Mouse (Mus musculus): ENCODE measurements around the gene Fam98c. TPM values are rescaled to one million over a fixed set of nuclear protein-coding genes. Genes with fewer than 3 reads are reported as not detected.
"Not testable (repeated sequence)": the region's sequence is repeated elsewhere in the genome, so short reads cannot be mapped to it uniquely, and the experiment has no call there.

Gene Fam98c
- 10 to 100 TPM; 16.2 to 17.2 TPM for total RNA-seq (2021)
- long read RNA-seq, experiment 1, transcript Fam98c-209 (8 exons, 1,293 nt) = major isoform, 17 of 31 reads
- long read RNA-seq, experiment 1, partial matches to known transcripts = 3 of 31 reads
- long read RNA-seq, experiment 1, other reads (novel, unspliced or antisense) = 9 of 31 reads
- long read RNA-seq, experiment 2, transcript Fam98c-209 (8 exons, 1,293 nt) = major isoform, 24 of 53 reads
- long read RNA-seq, experiment 2, partial matches to known transcripts = 2 of 53 reads
- long read RNA-seq, experiment 2, other reads (novel, unspliced or antisense) = 21 of 53 reads

DNA sequence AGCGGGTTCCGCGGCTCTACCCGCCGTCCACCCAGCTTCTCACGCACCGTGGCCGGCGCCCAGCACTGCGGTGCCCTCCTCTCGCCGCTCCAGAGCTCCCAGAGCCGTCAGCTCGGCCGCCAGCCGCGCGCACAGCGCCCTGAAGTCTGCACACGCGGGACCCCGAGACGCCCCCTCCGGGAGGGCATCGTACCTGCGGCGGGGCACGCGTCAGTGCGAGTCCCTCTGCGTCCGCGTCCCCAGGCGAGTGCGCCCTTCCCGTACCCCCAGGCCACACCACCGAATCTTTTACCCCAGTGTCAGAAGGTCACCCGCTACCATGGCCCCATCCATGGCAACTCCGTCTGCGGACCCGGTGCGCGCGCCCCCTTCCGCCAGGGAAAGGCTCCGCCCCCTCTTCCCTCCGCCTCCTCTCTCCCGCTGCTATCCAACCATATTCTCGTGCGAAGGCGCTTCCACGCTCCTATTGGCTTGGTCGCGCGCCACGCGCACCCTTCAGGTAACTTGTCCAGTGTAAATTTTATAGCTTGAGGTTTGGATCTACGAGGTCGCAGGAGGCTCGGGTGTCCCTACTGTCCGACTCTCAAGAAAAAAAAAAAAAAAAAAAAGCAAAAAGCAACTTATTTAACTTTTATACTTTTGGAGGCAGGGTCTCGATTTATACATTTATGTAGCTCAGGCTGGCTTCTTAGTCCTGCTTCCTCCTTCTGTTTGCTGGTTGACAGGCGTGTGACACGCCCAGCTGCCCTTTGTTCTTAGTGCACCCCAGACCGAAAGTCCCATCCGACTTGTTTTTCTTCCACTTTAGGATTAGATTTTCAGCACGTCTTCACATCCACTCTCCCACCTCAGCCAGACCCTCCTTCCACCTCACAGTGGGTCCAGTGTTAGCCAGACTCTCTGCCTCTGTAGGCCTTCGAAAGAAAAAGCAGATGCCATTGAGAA, at the start of gene Fam98c:
Gene Fam98c, minus strand, starts transcription at position 397 of the 945 bp plus-strand sequence.
- peak; percentile 48 to 65 for DNase-seq (ENCODE audit: low spot score in 2 of 2)

DNA sequence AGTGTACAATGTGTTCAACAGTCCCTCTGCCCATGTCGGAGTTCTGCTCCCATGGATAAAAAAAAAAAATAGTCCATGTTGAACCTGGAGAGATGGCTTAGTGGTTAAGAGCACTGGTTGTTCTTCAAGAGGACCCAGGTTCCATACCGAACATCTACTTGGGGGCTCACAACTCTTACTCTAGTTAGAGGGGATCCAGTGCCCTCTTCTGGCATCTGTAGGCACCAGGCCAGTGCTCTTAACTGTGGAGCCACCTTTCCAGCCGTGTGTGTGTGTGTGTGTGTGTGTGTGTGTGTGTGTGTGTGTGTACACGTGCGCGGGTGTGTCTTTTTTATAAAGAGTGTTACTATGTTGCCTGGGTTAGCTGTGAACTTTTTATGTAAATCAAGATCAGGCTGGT, 46.5 kb upstream of the Fam98c start:
- no peak for DNase-seq (ENCODE audit: low spot score in 2 of 2)

DNA sequence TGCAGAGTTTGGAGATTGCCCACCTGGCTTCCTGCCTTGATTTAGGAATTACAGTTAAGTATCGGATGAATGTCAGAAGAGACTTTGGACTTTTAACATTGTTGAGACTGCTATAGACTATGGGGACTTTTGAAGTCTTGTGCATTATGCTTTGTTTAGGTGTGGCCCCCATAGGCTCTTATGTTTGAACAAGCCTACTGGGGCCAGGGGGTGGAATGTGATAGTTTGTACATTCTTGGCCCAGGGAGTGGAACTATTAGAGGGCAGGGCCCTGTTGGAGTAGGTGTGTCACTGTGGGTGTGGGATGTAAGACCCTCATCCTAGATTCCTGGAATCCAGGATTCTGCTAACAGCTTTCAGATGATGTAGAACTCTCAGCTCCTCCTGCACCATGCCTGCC, 38.2 kb upstream of the Fam98c start:
- not testable (repeated sequence) for DNase-seq (ENCODE audit: low spot score in 2 of 2)

DNA sequence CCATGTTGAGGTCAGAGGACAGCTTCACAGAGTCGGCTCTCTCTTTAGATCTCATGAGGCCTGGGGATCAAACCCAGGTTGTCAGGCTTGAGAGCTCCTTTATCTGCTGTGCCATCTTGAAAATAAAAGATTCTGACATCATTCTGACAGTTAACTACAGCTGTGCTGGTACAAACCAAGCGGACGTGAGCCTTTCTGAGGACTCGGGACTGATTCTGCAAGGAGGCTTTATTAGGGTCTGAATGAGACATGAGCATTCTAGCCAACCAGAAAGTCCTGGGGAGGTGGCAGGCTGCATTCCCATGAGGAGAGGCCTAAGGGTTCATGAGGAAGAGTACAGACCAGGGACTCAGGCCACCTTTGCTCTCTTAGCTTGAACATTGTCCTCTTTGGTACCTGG, 25.3 kb upstream of the Fam98c start:
- not testable (repeated sequence) for DNase-seq (ENCODE audit: low spot score in 2 of 2)

DNA sequence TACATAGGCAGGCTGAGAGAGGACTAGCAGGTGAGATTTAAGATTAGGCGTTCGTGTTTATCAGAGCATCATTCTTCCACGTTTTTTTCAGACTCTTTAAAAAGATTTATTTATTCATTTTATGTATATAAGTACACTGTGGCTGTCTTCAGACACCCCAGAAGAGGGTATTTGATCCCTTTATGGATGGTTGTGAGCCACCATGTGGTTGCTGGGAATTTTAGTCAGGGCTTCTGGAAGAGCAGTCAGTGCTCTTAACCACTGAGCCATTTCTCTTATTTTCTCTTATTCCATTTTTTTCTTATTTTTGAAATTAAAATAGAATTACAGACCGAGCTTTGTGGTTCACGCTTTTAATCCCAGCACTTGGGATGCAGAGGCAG, 24.8 kb upstream of the Fam98c start:
- DNase-seq (ENCODE audit: low spot score in 2 of 2) = no peak

DNA sequence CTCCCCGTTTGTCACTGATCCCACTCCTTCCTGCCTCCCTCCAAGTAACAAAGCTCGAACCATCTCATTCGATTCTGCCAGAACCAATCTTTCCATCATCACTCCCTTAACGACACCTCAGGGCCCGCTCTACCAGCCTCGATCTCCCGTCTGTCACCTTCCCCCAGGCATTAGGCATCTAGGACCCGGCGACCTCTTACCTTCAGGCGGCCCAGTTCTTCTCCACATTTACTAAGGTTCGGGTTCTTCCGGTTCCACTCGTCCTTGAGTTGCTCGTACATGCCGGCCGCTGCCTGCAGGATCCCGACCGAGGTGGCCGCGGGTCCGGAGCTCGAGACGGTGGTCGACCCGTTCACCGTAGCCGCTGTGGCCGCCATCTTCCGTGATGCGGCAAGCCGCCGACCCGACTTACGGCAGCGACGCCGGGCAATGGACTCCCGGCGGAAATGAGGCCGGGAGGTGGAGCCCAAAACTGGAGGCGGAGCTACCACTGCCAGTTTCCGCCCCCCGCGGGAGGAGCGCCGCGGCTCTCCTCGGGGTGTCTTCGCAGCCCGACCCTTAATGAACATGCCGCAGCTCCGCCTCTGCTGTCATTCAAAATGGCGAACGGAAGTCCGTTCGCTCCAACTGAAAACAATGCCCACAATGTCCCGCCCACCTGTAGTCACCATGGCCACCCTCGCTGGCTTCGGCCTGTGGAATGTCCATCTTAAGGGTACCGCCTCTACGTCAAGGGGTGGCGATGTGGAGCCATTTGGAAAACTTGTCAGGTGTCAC, 24.2 kb upstream of the Fam98c start, which contains the start of gene Psmd8:
Gene Psmd8, minus strand, starts transcription at position 625 of the 777 bp plus-strand sequence.
- DNase-seq (ENCODE audit: low spot score in 2 of 2) = peak; percentile 86 to 88

DNA sequence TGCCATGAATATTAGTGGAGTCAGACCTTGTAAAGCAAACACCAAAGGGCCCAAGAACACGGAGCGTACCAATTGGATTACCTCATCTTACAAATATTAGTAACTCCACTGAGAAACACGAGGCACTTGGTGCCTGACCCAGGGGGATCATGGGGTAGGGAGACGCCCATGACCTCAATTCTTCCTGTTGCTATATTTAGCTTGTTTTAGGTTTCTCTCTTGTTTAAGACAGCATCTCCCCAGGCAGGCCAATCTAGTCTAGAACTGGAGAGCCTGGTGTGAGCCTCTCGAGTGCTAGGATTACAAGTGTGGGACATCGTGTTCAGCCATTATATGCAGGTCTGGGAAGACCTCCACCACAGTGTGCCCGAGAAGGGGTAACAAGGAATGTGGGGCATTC, 23.3 kb upstream of the Fam98c start:
- no peak for DNase-seq (ENCODE audit: low spot score in 2 of 2)

DNA sequence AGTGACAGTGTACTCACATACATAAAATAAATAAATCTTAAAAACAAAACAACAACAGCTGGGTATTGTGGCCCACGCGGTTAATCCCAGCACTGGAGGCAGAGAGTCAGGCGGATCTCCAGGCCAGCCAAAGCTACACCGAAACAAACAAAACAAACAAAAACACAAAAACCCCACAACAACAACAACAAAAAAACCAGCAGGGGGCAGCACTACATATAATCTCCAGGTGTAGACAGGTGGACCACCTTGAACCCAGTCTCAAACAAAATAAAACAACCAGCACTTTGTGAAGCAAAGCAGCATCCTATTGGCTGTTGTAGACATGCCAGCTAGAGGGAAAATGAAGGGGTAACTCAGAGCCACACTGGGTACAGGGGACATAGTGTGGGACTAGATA, 22.1 kb upstream of the Fam98c start:
- no peak for DNase-seq (ENCODE audit: low spot score in 2 of 2)

DNA sequence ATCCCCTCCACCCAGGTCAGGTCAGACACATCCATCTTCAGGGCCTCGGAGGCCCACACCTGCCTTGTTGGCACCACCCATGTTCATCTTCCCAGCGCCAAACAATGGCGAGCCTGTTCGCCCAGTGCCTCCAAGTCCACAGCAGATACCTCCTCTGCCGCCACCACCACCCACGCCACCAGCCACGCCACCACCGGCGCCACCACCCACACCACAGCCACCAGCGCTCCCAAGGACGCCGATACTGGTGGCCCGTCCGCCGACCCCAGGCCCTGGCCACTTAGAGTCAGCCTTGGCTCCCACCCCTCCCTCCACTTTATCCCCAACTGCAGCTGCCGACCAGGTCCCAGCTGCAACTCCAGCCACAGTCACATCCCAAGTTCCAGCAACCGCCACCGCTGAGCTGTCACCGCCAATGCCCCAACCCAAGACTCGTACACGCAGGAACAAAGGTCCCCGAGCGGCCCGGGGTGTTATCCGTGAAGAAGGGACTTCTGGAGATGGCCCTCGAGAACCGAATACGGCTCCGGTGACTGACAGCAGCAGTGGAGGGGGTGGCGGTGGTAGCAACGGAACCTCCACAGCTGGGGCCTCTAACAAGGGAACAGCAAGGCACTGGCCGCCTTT, 16.5 kb upstream of the Fam98c start:
- no peak for DNase-seq (ENCODE audit: low spot score in 2 of 2)

DNA sequence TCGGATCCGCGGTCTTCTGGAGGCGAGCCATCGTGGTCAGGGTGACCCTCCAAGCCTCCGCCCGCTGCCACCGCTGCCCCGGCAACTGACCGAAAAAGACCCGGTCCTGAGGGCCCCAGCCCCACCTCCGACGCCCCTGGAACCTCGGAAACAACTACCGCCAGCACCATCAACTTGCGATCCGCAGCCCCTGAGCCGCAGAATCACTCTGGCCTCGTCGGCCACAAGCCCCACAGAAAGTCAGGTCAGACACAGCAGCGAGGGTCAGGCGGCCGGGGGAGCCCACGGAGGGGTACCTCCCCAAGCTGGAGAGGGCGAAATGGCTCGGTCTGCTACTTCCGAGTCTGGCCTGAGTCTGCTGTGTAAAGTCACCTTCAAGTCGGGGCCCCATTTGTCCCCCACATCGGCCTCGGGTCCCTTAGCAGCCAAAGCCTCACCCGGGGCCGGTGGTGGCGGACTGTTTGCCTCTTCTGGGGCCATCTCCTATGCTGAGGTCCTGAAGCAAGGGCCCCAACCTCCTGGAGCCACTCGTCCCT, 15.6 kb upstream of the Fam98c start:
- DNase-seq (ENCODE audit: low spot score in 2 of 2) = no peak

DNA sequence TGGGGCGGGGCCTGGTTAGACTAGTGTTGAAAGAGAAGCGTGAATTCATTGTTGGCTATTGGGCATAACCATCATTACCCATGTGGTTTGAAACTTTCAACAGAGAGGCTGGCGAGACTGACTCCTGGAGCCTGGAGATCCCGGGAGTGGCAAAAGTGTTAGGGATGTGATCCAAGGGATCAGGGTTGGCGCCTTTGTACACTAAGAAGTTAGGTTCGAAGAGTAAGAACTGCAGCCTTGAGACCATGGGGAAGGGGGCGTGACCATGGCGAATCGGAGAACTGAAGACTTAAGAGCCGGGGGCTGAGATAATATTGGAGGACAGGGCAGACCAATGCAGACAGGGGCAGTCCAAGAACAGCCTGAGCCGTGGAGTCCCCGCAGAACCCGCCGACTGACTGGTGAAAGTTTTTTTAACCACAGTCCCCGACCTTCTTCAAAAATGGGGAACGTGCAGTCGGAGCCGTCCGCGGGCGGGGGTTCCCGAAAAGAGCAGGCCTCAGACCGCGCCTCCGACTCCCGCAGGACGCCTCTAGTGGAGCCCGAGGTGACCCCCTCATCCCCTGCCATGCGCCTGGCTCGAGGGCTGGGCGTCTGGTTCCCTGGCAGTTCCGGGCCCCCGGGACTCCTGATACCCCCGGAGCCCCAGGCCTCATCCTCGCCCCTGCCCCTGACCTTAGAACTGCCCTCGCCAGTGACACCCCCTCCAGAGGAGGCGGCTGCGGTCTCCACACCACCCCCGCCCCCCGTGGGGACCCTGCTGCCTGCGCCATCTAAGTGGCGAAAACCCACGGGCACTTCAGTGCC, 14.9 kb upstream of the Fam98c start:
- DNase-seq (ENCODE audit: low spot score in 2 of 2) = no peak

DNA sequence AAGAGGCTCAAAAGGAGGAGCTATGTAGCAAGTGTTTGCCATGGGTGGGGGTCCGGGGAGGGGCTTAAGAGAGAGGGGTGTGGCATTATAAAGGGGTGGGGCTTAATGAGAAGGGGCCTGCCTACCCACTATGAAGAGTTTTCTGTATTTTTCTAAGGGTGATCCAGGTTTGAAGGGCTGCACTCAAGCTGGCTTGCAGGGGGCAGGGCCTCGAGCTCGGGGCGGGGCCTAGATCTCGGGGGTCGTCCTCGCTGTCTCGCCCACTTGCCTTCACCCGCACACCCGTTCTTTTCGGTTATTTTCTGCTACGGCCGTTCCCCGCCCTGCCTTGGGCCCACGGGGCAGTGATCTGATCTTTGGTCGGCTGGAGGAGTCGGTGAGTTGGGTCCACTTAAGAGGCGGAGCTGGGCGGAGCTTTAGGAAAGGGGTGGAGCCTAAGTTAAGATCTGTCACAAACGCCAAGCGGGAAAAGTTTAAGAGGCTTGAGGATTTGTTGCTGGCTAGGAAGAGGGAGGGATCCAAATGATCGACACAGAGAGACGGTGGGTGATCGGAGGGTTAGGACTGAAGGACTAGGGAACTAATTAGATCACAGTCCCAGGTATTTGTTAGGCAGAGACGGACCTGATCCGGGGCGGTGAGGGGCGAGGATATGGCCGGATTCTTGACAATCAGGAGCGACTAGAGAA, 14.2 kb upstream of the Fam98c start, which contains the start of the genes Ggn and Spred3:
Gene Ggn, plus strand, starts transcription at position 145 of the 689 bp plus-strand sequence.
Gene Spred3, minus strand, starts transcription at position 346 of the 689 bp plus-strand sequence.
- peak; percentile 34 to 61 for DNase-seq (ENCODE audit: low spot score in 2 of 2)

DNA sequence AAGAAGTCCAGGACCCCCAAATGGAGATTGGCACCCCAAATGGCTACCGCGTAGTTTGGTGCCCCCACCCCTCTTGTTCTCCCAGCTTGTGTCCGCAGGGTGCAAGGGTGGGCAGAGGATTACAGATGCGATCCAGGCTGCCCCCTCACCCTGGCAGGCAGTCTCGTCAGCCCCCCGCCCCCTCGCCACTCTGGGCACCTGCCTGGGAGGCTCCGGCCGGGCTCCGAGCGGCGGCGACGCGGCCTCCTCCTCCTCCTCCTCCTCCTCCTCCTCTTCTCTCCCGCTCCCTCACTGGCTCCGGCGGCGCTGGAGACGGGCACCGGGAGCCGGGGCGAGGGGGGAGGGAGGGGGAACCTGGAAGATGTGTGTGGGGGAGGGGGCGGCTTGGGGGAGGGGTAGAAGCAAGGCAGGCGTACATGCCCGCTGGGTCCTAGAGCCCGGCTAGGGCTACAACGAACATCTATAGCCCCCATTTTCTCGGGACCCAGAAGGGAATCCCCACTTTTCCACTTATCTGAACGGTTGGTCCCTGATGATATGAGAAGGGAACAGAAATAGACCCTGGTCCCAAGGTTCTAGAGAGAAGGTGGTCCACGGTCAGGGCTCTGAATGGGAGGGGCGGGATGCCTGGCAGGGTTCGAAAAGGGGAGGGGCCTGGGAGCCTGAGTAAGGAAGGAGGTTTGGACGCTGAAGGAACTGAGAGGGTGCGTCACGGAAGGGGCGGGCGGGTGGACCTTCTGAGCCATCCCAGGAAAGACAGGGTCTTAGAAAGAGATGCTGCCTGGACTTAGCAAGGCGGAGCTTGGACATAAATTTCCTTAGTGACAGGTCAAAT, 13.4 kb upstream of the Fam98c start:
- peak; percentile 53 for DNase-seq (ENCODE audit: low spot score in 2 of 2)

DNA sequence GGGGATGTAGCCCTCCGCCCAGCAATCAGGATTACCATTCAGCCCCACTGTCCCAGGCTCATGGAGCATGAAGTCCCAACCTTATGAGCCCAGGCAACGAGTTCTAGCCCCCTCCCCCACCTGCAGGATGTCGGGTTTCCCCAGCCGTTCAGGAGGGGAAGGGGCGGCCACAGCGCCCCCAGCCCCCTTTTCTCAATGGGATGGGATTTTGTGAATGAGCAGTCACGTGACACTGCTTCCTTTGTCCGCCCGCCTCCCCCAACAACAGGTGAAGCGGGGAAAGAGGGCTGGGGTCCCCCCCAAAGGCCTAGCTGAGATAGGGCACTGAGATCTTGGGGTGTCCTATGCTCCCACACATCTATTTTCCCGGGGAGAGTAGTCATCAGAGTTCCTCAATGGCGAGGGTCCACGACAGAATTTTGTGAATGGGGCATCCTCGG, 12.8 kb upstream of the Fam98c start:
- DNase-seq (ENCODE audit: low spot score in 2 of 2) = no peak

DNA sequence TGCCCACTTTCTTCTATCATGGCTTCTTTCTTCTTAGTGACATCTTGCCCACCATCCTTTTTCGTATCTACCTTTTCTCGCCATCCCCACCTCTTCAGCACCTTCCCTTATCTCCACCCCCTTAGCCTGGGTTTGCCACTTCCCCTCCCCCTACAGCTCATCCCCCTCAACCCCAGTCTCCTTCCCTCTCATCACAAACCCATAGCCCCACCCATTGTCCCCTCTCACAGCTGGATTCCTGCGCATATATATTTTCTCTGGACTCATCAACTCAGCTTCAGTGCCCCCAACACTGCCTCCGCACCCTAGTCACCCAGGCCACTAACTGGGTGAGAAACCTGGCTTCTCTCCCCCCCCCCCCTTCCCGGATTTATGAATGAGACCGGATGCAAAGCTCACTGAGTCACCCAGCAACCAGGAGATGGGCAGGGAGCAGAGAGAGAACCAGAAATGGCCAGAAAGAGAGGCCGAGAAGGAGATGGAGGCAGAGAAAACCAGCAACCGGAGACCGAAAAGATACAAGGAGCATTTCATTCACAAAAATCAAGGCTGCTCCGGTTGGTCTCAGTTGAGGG, 12.2 kb upstream of the Fam98c start:
- no peak for DNase-seq (ENCODE audit: low spot score in 2 of 2)

DNA sequence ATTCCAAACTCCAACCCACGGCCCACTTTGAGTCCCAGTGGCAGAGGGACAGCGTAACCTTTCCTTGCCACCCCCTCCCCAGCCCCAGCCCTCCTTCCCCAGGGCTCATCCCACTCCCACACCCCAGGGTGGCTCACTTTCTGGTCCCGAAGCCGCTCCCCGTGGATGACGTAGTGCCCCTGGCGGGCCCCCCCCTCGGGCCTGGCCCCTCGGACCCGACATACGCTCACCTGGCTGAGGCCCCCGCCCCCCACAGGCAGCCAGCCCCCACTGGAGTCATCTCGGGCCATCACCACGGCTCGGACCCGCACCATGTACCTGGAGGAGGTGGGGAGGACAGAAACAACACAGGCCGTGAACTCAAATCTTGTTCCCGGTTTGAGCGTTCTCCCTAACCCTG, 11.6 kb upstream of the Fam98c start:
- DNase-seq (ENCODE audit: low spot score in 2 of 2) = no peak

DNA sequence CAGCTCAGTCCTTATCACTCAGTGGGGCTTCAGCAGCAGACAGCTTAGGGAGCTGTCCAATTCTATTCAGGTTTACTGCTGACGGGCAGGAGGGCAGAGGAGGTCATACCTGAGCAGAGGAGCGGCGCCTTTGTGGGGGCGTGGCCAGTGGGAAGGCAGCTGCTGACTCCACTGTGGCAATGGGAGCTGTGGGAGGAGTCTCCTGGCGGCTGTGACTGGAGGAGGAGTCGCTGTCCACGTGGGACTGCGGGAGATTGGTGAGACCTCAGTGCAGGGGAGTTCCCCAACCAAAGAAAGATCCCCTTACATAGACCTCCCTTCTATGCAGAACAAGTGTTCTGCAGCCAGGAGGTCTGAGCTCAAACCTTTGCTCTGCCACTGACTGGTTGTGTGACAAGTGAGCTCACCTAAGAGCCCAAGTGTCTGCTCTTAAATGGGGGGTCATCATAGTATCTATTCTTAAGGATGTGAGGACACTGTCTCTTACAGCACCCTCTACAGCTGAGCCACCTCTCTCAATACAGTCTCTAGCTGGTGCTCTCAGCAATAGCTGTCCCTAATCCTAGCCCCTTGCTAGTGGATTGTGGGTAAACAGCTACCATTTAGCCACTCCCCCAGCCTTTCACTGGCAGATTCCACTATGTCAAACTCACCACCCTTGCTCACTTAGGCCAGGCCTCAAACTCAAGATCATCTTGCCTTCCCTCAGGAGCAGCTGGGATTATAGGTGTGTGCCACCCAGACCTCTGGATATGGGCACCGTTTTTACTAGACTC, 6.9 kb upstream of the Fam98c start:
- DNase-seq (ENCODE audit: low spot score in 2 of 2) = no peak

All from adrenal gland, postnatal 4 days (tissue).